Mouse (Mus musculus): Measurements from ENCODE around the gene Tubgcp5.
"Not testable (repeated sequence)": the region's sequence is repeated elsewhere in the genome, so short reads cannot be mapped to it uniquely, and the experiment has no call there.

Tubgcp5 gene

GRCm38 (mm10) chr7:55793952-55794603 lies at the start of gene Tubgcp5:
TSS of gene Tubgcp5 (plus strand) at chr7:55794154.
- peak; percentile 97 for DNase-seq

- DNase-seq, result no peak
Measured at GRCm38 (mm10) chr7:55744566-55745220, 49.3 kb upstream of the Tubgcp5 start.

- DNase-seq, result no peak
Measured at GRCm38 (mm10) chr7:55750841-55751240, 43.1 kb upstream of the Tubgcp5 start.

DNA sequence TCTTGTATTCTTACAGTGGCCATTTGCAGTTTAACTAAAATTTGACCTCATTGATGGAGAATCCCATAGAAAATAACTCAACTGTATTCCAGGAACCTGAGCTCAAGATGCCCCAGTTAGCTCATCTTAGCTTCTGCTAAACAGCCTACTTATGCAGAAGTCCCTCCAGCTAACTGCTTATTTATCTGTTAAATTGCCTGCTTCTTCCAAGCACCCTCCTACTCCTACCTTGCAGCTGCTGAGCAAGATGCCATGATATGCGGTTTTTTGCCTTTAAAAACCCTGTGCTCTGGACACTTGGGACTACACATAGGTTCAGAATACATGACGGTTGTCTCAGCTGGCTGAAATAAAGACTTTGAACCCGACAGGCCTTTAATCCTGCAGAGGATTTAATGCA lies 34.6 kb upstream of the Tubgcp5 start:
- no peak for DNase-seq

GRCm38 (mm10) chr7:55767926-55768325 lies 26.0 kb upstream of the Tubgcp5 start, which contains the start of gene Siglech:
TSS of gene Siglech (plus strand) at chr7:55768178.
- no peak for DNase-seq

DNA sequence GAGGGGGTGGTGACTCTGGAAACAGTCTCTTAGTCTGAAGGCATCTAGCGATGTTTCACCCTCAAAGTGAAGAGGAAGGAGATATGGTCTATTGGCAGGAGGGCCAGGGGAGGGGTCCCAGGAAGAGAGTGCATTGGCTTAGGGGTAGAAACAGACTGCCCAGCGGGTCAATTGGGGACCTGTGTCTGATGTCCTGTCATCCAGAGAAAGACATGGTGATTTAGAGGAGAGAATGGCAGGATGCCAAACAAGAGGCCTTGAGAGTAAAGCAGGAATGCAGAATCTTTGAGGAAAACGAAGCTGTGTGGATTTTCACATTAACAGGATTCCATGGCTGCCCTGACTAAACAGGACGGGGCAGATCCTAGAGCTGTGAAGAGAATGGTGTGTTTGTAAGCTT lies 13.9 kb upstream of the Tubgcp5 start:
- DNase-seq, result no peak

GRCm38 (mm10) chr7:55782493-55782892 lies 11.5 kb upstream of the Tubgcp5 start:
- no peak for DNase-seq

- DNase-seq, result peak; percentile 5
Measured at GRCm38 (mm10) chr7:55784580-55784979, 9.4 kb upstream of the Tubgcp5 start.

DNA sequence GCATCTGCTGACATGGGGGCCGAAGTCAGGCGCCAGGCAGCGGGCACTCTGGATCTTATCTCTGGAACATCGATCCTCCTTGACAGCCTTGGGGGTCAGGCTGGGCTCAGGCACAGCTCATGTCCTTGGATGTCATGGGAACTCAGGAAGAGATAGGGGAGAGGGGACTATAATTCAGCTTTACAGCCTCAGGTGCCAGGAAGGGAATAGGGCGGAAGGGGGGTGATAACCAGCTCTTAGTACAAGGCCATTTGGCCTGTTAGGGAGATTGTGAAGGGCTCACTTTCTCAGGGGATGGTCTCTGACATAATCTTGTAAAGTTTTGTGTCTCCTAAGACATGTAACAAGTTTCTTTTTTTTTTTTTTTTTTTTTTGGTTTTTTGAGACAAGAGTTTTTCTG lies 3.4 kb upstream of the Tubgcp5 start:
- not testable (repeated sequence) for DNase-seq

GRCm38 (mm10) chr7:55792280-55792679 lies 1.7 kb upstream of the Tubgcp5 start:
- DNase-seq, result no peak

DNA sequence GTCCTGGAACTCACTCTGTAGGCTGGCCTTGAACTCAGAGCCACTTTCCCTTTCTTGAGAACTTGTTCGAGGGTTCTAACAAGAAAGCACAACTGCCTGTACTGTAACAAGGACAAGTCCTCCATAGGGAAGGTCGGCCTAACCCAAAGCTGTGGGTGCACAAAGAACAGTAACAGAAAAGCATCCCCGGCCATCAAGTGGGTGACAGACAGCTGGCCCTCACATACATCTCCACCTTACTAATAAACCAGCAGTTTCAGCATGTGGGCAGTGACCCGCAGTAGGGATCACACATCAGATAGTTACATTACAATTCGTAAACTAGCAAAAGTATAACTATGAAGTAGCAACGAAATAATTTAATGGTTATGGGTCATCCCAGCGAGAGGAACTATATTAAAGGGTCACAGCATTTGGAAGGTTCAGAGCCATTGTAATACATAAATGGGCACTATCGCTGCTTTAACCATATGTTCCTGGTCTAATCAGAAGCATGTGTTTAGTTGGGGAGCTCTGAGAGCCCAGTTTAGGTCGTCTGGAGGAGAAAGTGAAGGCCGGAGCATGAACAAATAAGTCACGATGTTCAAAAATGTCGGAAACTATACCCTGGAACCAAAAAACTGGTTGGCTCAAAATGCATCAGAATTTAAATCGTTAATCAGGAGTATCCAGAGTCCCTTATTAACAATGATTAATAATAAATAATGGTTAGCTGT lies 560 bp upstream of the Tubgcp5 start:
- DNase-seq, result no peak

GRCm38 (mm10) chr7:55799981-55800380 lies 6.0 kb downstream of the Tubgcp5 start:
- DNase-seq, result no peak

DNA sequence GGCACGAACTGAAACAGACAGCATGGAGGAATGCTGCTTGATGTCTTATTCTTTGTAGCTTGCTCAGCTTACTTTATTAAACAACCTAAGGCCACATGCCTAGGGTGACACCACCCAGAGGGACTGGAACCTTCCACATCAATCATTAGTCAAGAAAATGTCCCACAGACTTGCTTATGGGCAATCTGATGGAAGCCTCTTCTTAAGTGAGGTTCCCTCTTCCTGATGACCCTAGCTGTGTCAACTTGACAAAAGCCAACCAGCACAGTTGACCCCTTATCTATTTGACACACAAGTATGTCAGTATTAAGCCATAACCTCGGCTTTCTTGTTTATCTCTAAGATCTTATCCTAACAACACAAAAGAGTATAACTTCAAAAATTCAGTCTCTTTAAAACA lies 16.0 kb downstream of the Tubgcp5 start:
- DNase-seq, result no peak

GRCm38 (mm10) chr7:55824468-55824867 lies 30.5 kb downstream of the Tubgcp5 start:
- no peak for DNase-seq

DNA sequence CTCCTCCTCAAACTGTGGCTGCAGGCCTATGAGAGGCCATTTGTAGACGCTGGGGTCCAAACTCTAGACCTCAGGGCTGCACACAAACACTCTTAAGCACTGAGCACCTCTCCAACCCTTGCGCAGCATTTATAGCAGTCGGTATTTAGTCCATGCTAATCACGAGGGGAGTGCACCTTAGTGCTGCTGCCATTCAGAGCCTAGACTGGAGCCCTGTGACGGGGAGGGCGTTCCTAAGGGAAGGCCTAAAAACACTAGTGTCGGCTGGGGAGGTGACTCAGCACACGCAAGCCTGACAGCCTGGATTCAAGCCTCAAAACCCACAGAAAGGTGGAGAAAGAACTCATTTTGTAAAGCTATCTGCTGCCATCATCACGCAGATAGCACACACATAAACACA lies 33.6 kb downstream of the Tubgcp5 start:
- DNase-seq, result no peak

GRCm38 (mm10) chr7:55836877-55837276 lies 42.9 kb downstream of the Tubgcp5 start:
- DNase-seq, result no peak

GRCm38 (mm10) chr7:55841445-55841844 lies 47.5 kb downstream of the Tubgcp5 start, which contains the start of gene Cyfip1:
TSS of gene Cyfip1 (plus strand) at chr7:55841745.
- DNase-seq, result no peak

GRCm38 (mm10) chr7:55841977-55842503 lies 48.1 kb downstream of the Tubgcp5 start:
- peak; percentile 44 for DNase-seq

DNA sequence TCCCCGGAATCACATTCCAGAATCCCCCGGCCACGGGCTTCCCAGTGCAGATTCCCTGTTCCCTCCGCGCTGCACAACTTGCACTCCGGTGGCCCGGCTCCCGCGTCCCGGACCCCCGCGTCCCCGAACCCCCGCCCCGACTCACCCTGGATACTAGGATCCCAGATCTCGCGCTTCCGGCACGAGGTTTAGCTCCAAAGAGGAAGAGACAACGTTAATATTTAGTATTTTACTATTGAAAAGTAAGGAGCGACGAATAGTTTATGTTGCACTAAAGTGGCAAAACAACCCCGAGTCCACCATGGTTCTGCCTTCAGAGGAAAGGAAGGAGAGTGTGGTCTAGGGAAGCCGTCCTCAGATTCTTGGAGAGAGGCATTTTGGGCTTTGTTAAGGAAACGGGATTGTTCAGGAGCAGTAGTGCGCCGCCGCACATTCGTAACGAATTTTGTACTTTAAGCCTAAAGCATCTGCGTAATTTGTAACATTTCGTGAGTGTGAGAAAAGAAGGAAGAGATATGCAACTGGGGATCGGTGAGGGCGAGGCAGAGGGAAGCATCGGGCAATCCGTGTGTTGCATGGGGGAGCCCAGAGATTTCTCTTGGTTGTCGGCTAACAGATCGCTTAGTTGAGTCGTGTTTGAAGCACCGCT lies 48.7 kb downstream of the Tubgcp5 start:
- no peak for DNase-seq

GRCm38 (mm10) chr7:55846606-55847312 lies 52.8 kb downstream of the Tubgcp5 start:
- no peak for DNase-seq

DNA sequence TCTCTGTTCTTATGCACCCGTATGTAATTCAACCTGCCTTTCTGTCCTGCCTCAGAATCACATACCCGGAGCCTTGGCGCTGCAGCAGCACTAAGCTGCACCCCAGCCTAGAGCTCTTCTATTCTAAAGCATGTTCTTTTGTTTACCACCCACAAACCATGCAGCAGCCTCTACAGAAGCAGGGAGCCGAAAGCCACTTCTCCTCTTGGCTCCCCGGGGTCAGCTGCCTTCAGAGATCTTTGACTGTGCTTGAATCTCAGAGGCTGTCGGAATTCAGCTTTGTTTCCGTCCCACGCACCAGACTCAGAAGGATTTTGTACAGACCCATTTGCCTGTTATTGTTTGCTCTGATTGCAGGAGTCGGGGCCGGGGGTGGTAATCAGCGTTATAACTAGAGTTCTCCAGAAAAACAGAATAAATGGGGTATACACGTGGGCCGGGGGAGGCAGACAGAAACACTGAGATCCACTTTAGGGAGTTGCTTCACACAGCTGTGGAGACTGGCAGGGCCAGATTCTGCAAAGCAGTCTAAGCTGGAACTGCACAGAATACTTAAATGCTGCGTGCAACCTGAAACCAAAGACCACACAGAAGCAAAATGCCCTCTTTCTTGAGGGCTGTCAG lies 56.1 kb downstream of the Tubgcp5 start:
- DNase-seq, result no peak

- no peak for DNase-seq
Measured at GRCm38 (mm10) chr7:55852787-55853186, 58.8 kb downstream of the Tubgcp5 start.

Measured in thymus, postnatal 14 days (tissue).